Mouse (Mus musculus) small intestine, adult 2 months (tissue): ENCODE measurements around the gene Clca4a. TPM values are rescaled to one million over a fixed set of nuclear protein-coding genes. Genes with fewer than 3 reads are reported as not detected.
"Not testable (repeated sequence)": the region's sequence is repeated elsewhere in the genome, so short reads cannot be mapped to it uniquely, and the experiment has no call there.

ENCODE experiments used
- H3K27ac ChIP-seq: fragments of 200-500 bp; 2 replicates; pipeline ENCODE4 v1.5.1; 2012; ENCODE audit warnings: low read depth, low read length, control low read depth, inconsistent platforms; ENCODE audit not compliant: insufficient read depth
- H3K27me3 ChIP-seq: fragments of 200-500 bp; 2 replicates; pipeline ENCODE4 v1.6.1; 2012; ENCODE audit warnings: mild to moderate bottlenecking, moderate library complexity, low read length, inconsistent platforms; ENCODE audit not compliant: control insufficient read depth, insufficient read depth
- H3K36me3 ChIP-seq: fragments of 200-500 bp; 2 replicates; pipeline ENCODE4 v1.6.1; 2012; ENCODE audit warnings: mild to moderate bottlenecking, low read length, control low read depth, inconsistent platforms; ENCODE audit not compliant: control insufficient read depth, insufficient read depth
- H3K4me1 ChIP-seq: fragments of 200-500 bp; 2 replicates; pipeline ENCODE4 v1.6.1; 2012; ENCODE audit warnings: low read length, inconsistent platforms, mixed read lengths; ENCODE audit not compliant: control insufficient read depth, insufficient read depth, insufficient read length
- H3K4me3 ChIP-seq: fragments of 200-500 bp; 2 replicates; pipeline ENCODE4 v1.5.1; 2012; ENCODE audit warnings: low read depth, mild to moderate bottlenecking, control low read depth, inconsistent platforms, low read length, moderate library complexity
- CTCF ChIP-seq: fragments of 200-500 bp; IDR thresholded peaks from 2 replicates; pipeline ENCODE4 v1.5.1; 2012; ENCODE audit warnings: low read depth, mild to moderate bottlenecking, control low read depth, inconsistent platforms, low read length, moderate library complexity, mixed read lengths; ENCODE audit not compliant: insufficient replicate concordance, insufficient read length; ENCODE audit errors: extremely low read depth
- POLR2A ChIP-seq: fragments of 200-500 bp; IDR thresholded peaks from 2 replicates; pipeline ENCODE4 v1.6.1; 2012; ENCODE audit warnings: low read depth, mild to moderate bottlenecking, control low read depth, inconsistent platforms, low read length, moderate library complexity
- WGBS: fragments of 180-500 bp; shearing (Covaris S2); methylation state at CpG from one replicate; pipeline ENCODE4 v1.1.7; 2018; 5-methylcytosine and 5-hydroxymethylcytosine counted together
- polyA plus RNA-seq: library from polyadenylated mRNA; depleted of rRNA; stranded (reverse); fragments of >200 nt; gene quantifications from 2 replicates; pipeline ENCODE4 v1.2.3, GENCODE M21; 2012

Gene Clca4a
- polyA plus RNA-seq, 1 experiment: 175 TPM

GRCm38 (mm10) chr3:144980551-144980950 lies 5.7 kb upstream of the Clca4a start:
- H3K4me3 ChIP-seq: no peak overlapping the region
- H3K27ac ChIP-seq: no peak overlapping the region
- H3K27me3 ChIP-seq: no peaks in the 10 kb centered on the region
- H3K36me3 ChIP-seq: no peaks in the 10 kb centered on the region
- WGBS: 58% methylated on average over 6 of the region's 6 CpGs
- H3K4me1 ChIP-seq: no peaks in the 10 kb centered on the region
- no peak for TF ChIP-seq POLR2A
- no peak for TF ChIP-seq CTCF

GRCm38 (mm10) chr3:144977631-144978030 lies 2.8 kb upstream of the Clca4a start:
- 56% methylated on average over 4 of the region's 4 CpGs for WGBS

DNA sequence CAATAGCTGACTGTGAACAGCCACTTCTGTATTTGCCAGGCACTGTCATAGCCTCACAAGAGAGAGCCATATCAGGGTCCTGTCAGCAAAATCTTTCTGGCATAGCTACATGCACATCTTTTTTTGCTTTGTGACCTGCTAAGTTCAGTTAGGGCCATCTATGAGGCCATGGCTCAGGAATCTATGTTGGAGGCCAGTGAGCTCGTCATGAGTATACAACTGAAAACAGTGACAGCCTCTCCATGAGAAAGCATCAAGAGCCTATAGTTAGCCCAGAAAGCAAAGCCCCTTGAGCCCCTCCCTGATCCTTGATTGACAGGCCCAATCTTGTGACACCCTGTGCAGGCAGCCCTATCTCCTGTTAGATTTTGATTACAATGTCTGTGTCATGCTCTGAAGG lies 1.2 kb upstream of the Clca4a start:
- Histone ChIP-seq H3K4me3 (no peak overlapping the region), H3K4me1 (no peaks in the 10 kb centered on the region), H3K27ac (no peak overlapping the region), H3K36me3 (no peaks in the 10 kb centered on the region; the same call in 1 of the 2 replicates), H3K27me3 (no peaks in the 10 kb centered on the region)
- 91% methylated on average over 1 of the region's 1 CpGs for WGBS
- no peak for TF ChIP-seq CTCF
- no peak for TF ChIP-seq POLR2A

More at GRCm38 (mm10) chr3:144977631-144978030, 2.8 kb upstream of the Clca4a start:
- no peaks in the 10 kb centered on the region for H3K27me3 ChIP-seq
- H3K4me3 ChIP-seq: no peak overlapping the region
- H3K27ac ChIP-seq: no peak overlapping the region
- no peaks in the 10 kb centered on the region; the same call in 1 of the 2 replicates for H3K36me3 ChIP-seq
- H3K4me1 ChIP-seq: no peaks in the 10 kb centered on the region
- TF ChIP-seq POLR2A (no peak), CTCF (no peak)

DNA sequence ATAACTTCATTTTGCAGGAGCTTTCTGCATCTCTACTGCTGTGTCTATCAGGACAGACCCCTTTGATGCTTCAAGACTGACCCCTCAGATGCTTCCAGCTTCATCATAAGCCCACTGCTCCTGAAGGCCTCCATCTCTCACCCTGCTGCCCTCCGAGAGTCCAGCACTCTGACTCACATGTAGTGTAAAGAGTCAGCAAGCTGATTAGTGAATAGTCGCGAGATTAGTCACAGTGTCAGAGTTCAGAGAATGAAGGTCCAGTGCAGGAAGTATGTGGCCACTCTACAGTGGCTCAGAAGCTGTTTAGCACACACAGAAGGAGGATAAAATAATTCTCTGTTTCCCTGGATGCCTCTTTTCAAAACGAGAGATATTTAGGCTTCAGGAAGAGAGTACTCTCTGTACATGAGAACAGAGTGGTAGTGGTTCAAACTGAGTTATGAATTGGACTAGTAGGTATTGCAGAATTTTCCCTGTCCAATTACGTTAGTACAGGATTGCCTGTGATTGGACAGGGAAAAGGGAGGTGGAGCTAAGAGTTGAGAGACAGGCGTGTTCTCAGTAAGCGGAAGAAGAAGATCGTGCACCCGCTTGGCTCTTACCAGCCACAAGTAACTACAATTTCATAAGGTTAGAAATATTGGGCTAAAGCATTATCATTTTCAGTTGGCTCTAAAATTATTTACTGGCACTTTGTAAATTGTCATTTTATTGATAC lies 3.1 kb downstream of the Clca4a start:
- no peak overlapping the region for H3K4me3 ChIP-seq
- 50% methylated on average over 9 of the region's 9 CpGs for WGBS
- H3K4me1 ChIP-seq: no peaks in the 10 kb centered on the region
- H3K27ac ChIP-seq: no peak overlapping the region
- no peaks in the 10 kb centered on the region for H3K27me3 ChIP-seq
- no peaks in the 10 kb centered on the region; the same call in 1 of the 2 replicates for H3K36me3 ChIP-seq
- TF ChIP-seq CTCF (no peak), POLR2A (no peak)

DNA sequence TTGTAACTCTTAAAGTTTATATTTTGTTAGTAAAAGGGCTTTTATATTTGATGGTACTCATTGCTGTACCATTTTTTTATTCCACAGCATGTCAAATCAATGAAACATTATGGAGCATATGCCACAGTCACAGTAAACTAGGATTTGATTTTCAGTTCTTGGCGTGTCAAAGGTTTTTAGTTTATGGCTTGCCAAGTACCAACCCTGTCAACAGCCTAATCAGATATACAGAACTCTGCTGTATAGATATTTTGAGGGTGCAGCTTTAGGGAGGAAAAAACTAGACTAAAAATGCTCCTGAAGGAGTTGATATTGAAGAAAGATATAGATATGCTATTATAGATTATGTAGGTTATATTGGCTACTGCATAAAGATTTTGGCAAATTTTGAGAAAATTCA lies 5.1 kb downstream of the Clca4a start:
- no peak overlapping the region for H3K27ac ChIP-seq
- H3K4me3 ChIP-seq: no peak overlapping the region
- no peaks in the 10 kb centered on the region for H3K27me3 ChIP-seq
- no peaks in the 10 kb centered on the region for H3K4me1 ChIP-seq
- no peak for TF ChIP-seq POLR2A
- TF ChIP-seq CTCF: no peak
- WGBS: 31% methylated on average over 1 of the region's 1 CpGs
- no peaks in the 10 kb centered on the region; the same call in 1 of the 2 replicates for H3K36me3 ChIP-seq

DNA sequence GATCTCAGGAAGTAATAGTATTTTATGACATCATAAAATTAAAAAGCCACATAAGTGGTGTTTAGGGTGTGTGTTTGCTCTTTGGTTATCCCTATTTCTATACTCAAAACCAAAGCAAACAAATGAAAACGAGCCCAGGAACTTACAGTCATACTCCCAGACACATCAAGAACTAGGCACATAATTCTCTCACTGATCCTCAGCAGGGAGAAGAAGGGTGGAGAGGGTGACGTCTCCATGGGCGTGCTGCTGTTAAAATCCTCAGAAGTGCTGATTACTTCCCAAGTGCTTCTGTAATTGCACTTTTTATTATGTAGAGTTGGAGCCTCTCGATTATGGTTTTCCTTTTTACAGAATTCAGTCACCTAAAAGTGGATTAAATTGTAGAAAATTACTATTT lies 8.8 kb downstream of the Clca4a start:
- Histone ChIP-seq H3K36me3 (no peaks in the 10 kb centered on the region; the same call in 1 of the 2 replicates), H3K27ac (no peak overlapping the region)
- TF ChIP-seq POLR2A (no peak), CTCF (no peak)

DNA sequence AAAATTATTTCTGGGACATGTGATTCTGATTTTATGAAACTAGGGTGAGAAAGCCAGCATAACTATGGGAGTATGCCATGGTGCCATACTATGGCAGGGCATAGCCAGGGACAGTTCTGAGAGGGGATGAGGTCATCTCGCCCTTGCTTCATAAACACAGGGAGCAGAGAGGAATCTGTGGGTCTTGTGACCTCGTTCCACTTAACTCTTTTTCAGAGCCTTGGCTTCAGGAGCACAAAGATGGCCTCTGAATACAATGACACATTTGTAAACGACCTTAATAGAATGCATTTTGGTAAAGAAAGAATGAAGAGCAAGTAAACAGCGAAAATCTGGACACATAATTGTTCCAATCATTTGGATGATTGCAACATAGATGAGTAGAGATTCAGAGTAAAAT lies 24.0 kb downstream of the Clca4a start:
- Histone ChIP-seq H3K27ac (no peak overlapping the region), H3K4me3 (no peak overlapping the region), H3K36me3 (no peaks in the 10 kb centered on the region), H3K27me3 (no peaks in the 10 kb centered on the region), H3K4me1 (no peaks in the 10 kb centered on the region)
- WGBS: 71% methylated on average over 4 of the region's 4 CpGs
- no peak for TF ChIP-seq POLR2A
- TF ChIP-seq CTCF: no peak

More for the DNA sequence above, 8.8 kb downstream of the Clca4a start:
- Histone ChIP-seq H3K4me3 (no peak overlapping the region), H3K27me3 (no peaks in the 10 kb centered on the region), H3K4me1 (no peaks in the 10 kb centered on the region)
- WGBS: 18% methylated on average over 4 of the region's 4 CpGs

DNA sequence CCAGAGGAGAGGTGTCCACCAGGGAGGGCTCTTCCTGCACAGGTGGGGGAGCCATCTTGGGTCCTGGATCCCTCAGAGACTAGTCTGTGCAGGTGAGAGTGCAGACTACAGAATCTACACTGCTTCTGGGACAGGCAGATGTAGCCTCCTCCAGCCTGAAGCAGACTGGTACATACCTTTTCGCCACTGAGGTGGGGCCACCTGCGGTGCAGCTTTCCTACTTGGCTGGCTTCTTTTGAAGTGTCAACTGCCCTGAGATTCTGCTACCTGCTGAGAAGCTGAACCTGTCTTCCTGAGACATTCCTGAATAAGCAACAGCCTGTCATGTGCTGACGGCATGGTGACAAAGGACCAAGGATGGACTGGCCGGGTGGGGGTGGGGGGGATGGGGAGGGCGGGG lies 27.5 kb downstream of the Clca4a start:
- not testable (repeated sequence) for H3K36me3 ChIP-seq, H3K27me3 ChIP-seq, H3K4me1 ChIP-seq, H3K27ac ChIP-seq, H3K4me3 ChIP-seq
- WGBS: 79% methylated on average over 5 of the region's 5 CpGs

DNA sequence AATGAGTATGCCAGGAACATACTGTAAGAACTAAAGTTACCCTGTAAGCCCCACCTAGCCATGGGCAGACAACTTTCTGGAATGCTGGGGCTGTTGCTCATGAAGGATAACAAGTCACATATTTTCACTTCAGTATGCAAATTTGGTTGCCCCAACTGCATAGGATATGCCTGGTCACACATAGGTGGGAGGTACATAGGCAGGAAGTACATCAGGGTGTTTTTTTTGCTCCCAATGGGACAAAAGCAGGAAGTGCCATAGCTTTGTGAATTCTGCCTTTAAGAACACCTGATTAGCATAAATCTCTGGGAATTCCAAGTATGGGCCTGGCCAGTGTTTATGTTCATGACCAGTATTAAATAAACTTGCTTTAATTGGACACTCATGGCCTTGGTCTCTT lies 41.2 kb downstream of the Clca4a start:
- H3K27ac ChIP-seq: peak overlapping the region; percentile 64; the same call in 1 of the 2 replicates
- H3K36me3 ChIP-seq, H3K4me1 ChIP-seq, H3K27me3 ChIP-seq, H3K4me3 ChIP-seq: not testable (repeated sequence)
